Mouse (Mus musculus) cerebellum, postnatal 10 days (tissue): ENCODE results near the gene Pik3cg.
"Not testable (repeated sequence)": the region's sequence is repeated elsewhere in the genome, so short reads cannot be mapped to it uniquely, and the experiment has no call there.

Experiments
- DNase-seq, 2 experiments: peaks; one replicate each; pipeline ENCODE4 v3.0.0; 2021; ENCODE audit warnings: mixed read lengths in 2 of 2

The Pik3cg gene

GRCm38 (mm10) chr12:32207948-32208891, at the start of gene Pik3cg:
Gene Pik3cg (minus strand): TSS chr12:32208659.
- DNase-seq, result no peak

GRCm38 (mm10) chr12:32248483-32248882, 40.0 kb upstream of the Pik3cg start:
- no peak for DNase-seq

GRCm38 (mm10) chr12:32245566-32246233, 37.2 kb upstream of the Pik3cg start:
- peak; percentile 64 to 67 for DNase-seq

GRCm38 (mm10) chr12:32243586-32243985, 35.1 kb upstream of the Pik3cg start:
- DNase-seq, result no peak

- not testable (repeated sequence) for DNase-seq
Observed at GRCm38 (mm10) chr12:32239134-32239533, 30.7 kb upstream of the Pik3cg start.

- no peak for DNase-seq
Observed at GRCm38 (mm10) chr12:32238433-32238832, 30.0 kb upstream of the Pik3cg start.

- no peak for DNase-seq
Observed at GRCm38 (mm10) chr12:32237839-32238238, 29.4 kb upstream of the Pik3cg start.

- no peak for DNase-seq
Observed at GRCm38 (mm10) chr12:32237139-32237538, 28.7 kb upstream of the Pik3cg start.

GRCm38 (mm10) chr12:32236450-32236849, 28.0 kb upstream of the Pik3cg start:
- DNase-seq, result no peak

GRCm38 (mm10) chr12:32233871-32234270, 25.4 kb upstream of the Pik3cg start:
- DNase-seq, result peak; percentile 51 to 57

- DNase-seq, result no peak
Observed at GRCm38 (mm10) chr12:32231398-32231797, 22.9 kb upstream of the Pik3cg start.

- DNase-seq, result no peak
Observed at GRCm38 (mm10) chr12:32223629-32224028, 15.2 kb upstream of the Pik3cg start.

- DNase-seq, result no peak
Observed at GRCm38 (mm10) chr12:32222758-32223385, 14.4 kb upstream of the Pik3cg start.

- DNase-seq, result peak; percentile 53 to 74
Observed at GRCm38 (mm10) chr12:32220387-32220786, 11.9 kb upstream of the Pik3cg start.

- DNase-seq, result no peak
Observed at GRCm38 (mm10) chr12:32215143-32215542, 6.7 kb upstream of the Pik3cg start.

- DNase-seq, result no peak
Observed at GRCm38 (mm10) chr12:32212702-32213101, 4.2 kb upstream of the Pik3cg start.

- no peak for DNase-seq
Observed at GRCm38 (mm10) chr12:32212156-32212555, 3.7 kb upstream of the Pik3cg start.

- DNase-seq, result peak; percentile 44 to 66
Observed at GRCm38 (mm10) chr12:32211257-32211656, 2.8 kb upstream of the Pik3cg start.

GRCm38 (mm10) chr12:32208951-32209350, 492 bp upstream of the Pik3cg start:
- DNase-seq, result no peak

- DNase-seq, result no peak
Observed at GRCm38 (mm10) chr12:32207141-32207540, 1.3 kb downstream of the Pik3cg start.

- DNase-seq, result no peak
Observed at GRCm38 (mm10) chr12:32203695-32204094, 4.8 kb downstream of the Pik3cg start.

- no peak for DNase-seq
Observed at GRCm38 (mm10) chr12:32202583-32202982, 5.9 kb downstream of the Pik3cg start.

- DNase-seq, result no peak
Observed at GRCm38 (mm10) chr12:32201932-32202331, 6.5 kb downstream of the Pik3cg start.
